Mouse (Mus musculus) testis, adult 2 months (tissue): ENCODE measurements around the gene Fam50b. TPM values are rescaled to one million over a fixed set of nuclear protein-coding genes. Genes with fewer than 3 reads are reported as not detected.

Experiments
- H3K27ac ChIP-seq: fragments of 200-500 bp; 2 replicates; pipeline ENCODE4 v1.5.1; 2012; ENCODE audit warnings: low read depth, low read length; ENCODE audit not compliant: control insufficient read depth, insufficient read depth
- H3K27me3 ChIP-seq: fragments of 200-500 bp; 2 replicates; pipeline ENCODE4 v1.6.1; 2012; ENCODE audit warnings: mild to moderate bottlenecking, low read length, moderate library complexity; ENCODE audit not compliant: control insufficient read depth, insufficient read depth
- H3K36me3 ChIP-seq: fragments of 200-500 bp; 2 replicates; pipeline ENCODE4 v1.6.1; 2012; ENCODE audit warnings: mild to moderate bottlenecking, low read length; ENCODE audit not compliant: control insufficient read depth, insufficient read depth
- H3K4me1 ChIP-seq: fragments of 200-500 bp; 2 replicates; pipeline ENCODE4 v1.6.1; 2012; ENCODE audit warnings: low read length; ENCODE audit not compliant: control insufficient read depth, insufficient read depth
- H3K4me3 ChIP-seq: fragments of 200-500 bp; 2 replicates; pipeline ENCODE4 v1.5.1; 2012; ENCODE audit warnings: low read depth, mild to moderate bottlenecking, low read length, moderate library complexity, mixed read lengths; ENCODE audit not compliant: control insufficient read depth
- CTCF ChIP-seq: fragments of 200-500 bp; IDR thresholded peaks from 2 replicates; pipeline ENCODE4 v1.5.1; 2012; ENCODE audit warnings: low read depth, mild to moderate bottlenecking, inconsistent platforms, low read length, moderate library complexity; ENCODE audit not compliant: control insufficient read depth, insufficient read depth, insufficient replicate concordance
- POLR2A ChIP-seq: fragments of 200-500 bp; IDR thresholded peaks from 2 replicates; pipeline ENCODE4 v1.6.1; 2012; ENCODE audit warnings: low read depth, mild to moderate bottlenecking, inconsistent platforms, low read length, moderate library complexity; ENCODE audit not compliant: control insufficient read depth
- polyA plus RNA-seq: library from polyadenylated mRNA; depleted of rRNA; stranded (reverse); fragments of >200 nt; gene quantifications from 2 replicates; pipeline ENCODE4 v1.2.3, GENCODE M21; 2012; rRNA removed

Fam50b gene
- polyA plus RNA-seq, 1 experiment = 228 TPM

DNA sequence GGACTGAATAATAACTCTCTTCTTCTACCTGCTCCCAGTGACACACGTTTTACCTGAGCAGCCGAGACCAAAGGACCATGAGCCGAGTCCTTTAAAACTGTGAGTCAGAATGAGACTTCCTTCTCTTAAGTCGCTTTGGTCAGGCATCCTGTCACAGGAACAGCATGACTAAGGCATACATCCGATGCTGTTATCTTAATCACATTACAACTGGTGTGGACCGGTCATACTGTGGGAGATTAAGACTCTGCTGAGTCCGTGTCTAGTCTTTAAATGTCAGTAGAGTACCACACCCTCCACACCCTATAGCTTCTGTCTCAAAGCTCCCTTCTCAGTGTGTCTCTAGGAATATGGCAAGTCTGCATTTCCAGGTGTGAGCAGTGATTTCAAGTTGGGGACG lies 50.2 kb downstream of the Fam50b start:
- no peak overlapping the region for H3K27ac ChIP-seq
- H3K4me3 ChIP-seq = no peak overlapping the region
- H3K4me1 ChIP-seq = no peaks in the 10 kb centered on the region
- H3K36me3 ChIP-seq = no peaks in the 10 kb centered on the region
- no peak for TF ChIP-seq CTCF
- no peak for TF ChIP-seq POLR2A
- no peaks in the 10 kb centered on the region for H3K27me3 ChIP-seq

DNA sequence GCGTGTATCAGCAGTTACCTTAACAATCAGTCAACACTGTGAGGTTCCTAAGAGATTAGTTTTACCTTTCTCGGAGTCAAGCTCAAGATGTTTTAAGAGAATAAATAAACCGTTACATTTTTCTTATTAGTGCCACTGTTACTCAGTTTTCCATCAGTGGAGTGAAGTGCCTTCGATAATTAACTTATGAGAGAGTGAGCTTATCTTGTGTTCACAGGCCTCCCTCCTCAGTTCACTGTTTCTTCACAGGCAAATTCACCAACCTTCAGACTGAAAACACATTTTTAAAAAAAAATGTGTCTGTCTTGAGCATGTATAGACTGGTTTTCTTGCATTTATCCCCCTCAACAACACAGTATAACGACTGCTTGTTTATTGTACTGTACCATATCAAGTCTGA lies 52.0 kb downstream of the Fam50b start:
- Histone ChIP-seq H3K4me1 (no peaks in the 10 kb centered on the region), H3K27me3 (no peaks in the 10 kb centered on the region), H3K36me3 (no peaks in the 10 kb centered on the region), H3K4me3 (no peak overlapping the region), H3K27ac (no peak overlapping the region)
- no peak for TF ChIP-seq CTCF
- no peak for TF ChIP-seq POLR2A

GRCm38 (mm10) chr13:34787546-34787945 lies 52.9 kb downstream of the Fam50b start:
- Histone ChIP-seq H3K4me3 (no peak overlapping the region), H3K4me1 (no peaks in the 10 kb centered on the region), H3K36me3 (no peaks in the 10 kb centered on the region), H3K27ac (no peak overlapping the region), H3K27me3 (no peaks in the 10 kb centered on the region)
- TF ChIP-seq POLR2A (no peak), CTCF (no peak)

DNA sequence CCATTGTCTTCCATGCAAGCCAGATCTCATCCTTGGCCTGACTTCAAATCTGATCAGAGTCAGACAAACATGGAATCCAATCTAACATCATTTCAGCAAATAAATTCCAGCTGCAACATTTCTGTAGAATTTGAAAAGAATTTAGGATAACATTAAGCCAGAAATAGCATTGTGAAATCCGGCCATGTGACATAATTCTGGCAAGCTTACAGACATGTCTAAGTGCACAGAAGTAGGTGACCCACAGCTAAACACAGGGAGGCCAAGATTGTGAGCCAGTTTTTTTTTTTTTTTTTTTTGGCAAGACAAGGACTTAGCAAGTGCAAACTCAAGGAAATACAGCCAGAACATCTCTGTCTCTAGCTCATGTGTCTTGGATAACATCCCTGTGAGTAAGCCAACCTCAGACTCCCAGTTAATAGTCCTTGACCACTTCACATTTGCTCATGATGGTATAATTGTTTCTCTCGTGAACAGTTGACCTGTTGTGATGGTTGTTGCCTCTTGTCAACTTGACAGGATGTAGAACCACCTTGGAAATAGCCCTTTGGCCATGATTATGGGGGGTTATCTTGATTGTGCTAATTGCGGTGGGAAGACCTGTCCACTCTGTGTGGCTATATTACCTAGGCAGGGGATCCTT lies 54.6 kb downstream of the Fam50b start:
- H3K4me1 ChIP-seq = no peaks in the 10 kb centered on the region
- no peak overlapping the region for H3K27ac ChIP-seq
- no peak for TF ChIP-seq CTCF
- TF ChIP-seq POLR2A = no peak
- H3K4me3 ChIP-seq = no peak overlapping the region
- H3K27me3 ChIP-seq = no peaks in the 10 kb centered on the region
- no peaks in the 10 kb centered on the region for H3K36me3 ChIP-seq

DNA sequence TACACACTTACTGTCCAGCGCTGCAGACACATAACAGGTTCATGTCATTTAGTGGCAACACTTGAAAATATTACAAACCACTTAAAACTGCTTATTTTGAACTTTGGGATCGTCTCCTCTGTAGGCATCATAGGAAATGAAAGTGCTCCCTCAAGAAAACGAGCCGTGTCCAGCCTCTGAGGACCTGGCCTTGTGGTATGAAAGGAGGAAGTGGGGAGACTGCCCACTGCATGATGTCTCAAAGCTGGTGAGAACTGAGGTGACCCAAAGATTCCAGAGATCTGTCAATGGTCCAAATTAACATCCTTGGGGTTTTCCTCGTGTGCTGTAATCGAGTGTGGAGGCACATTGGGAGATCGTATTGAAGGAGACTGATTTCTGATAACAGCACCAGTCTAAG lies 58.4 kb downstream of the Fam50b start:
- no peaks in the 10 kb centered on the region for H3K27me3 ChIP-seq
- no peaks in the 10 kb centered on the region for H3K36me3 ChIP-seq
- TF ChIP-seq POLR2A = no peak
- no peak for TF ChIP-seq CTCF
- H3K4me3 ChIP-seq = no peak overlapping the region
- H3K4me1 ChIP-seq = no peaks in the 10 kb centered on the region
- H3K27ac ChIP-seq = no peak overlapping the region

- peak; percentile 46; the same call in 1 of the 2 replicates for TF ChIP-seq CTCF
- TF ChIP-seq POLR2A = no peak
- H3K36me3 ChIP-seq = no peaks in the 10 kb centered on the region
- no peaks in the 10 kb centered on the region for H3K4me1 ChIP-seq
- H3K27me3 ChIP-seq = no peaks in the 10 kb centered on the region
- no peak overlapping the region for H3K27ac ChIP-seq
- no peak overlapping the region for H3K4me3 ChIP-seq
These were observed 59.2 kb downstream of the Fam50b start for GRCm38 (mm10) chr13:34793816-34794215.

- no peaks in the 10 kb centered on the region for H3K36me3 ChIP-seq
- TF ChIP-seq POLR2A (no peak), CTCF (no peak)
- no peaks in the 10 kb centered on the region for H3K27me3 ChIP-seq
- H3K4me1 ChIP-seq = no peaks in the 10 kb centered on the region
- H3K27ac ChIP-seq = no peak overlapping the region
- H3K4me3 ChIP-seq = no peak overlapping the region
These were observed 59.8 kb downstream of the Fam50b start for GRCm38 (mm10) chr13:34794426-34794825.

Other genes with a start within 250 kb of the Fam50b start
- 10.3 and 10.7 TPM in 2 replicates for gene Pxdc1, start 81.4 kb upstream of the Fam50b start, polyA plus RNA-seq
- gene Prpf4b, start 140.5 kb downstream of the Fam50b start, polyA plus RNA-seq = 9.4 and 10.6 TPM in 2 replicates
- 119 and 125 TPM in 2 replicates for gene Fam217a, start 189.5 kb downstream of the Fam50b start, polyA plus RNA-seq
- 68.0 and 84.4 TPM in 2 replicates for gene 4933417A18Rik, start 189.6 kb downstream of the Fam50b start, polyA plus RNA-seq
- 0.07 TPM in 1 of 2 replicates, not detected in the other for gene Eci3, start 229.0 kb downstream of the Fam50b start, polyA plus RNA-seq